Comparison of ENCODE assay signal across 9 mouse cellular contexts in genomic region chr2:167602978-167603377, GRCm38 (mm10). TPM values are rescaled to one million over a fixed set of nuclear protein-coding genes. Genes with fewer than 3 reads are reported as not detected.
DNase-seq lines count a peak whose midpoint lies in the region; TF ChIP-seq lines count a peak whose summit lies in the region.
"Had no signal": no experiment of that assay in that cellular context is flagged by ENCODE, and none has a peak within 500 bp of the region (broad histone marks: within the 10 kb centered on the region; RNA-seq: fewer than 3 reads in every experiment).

No protein-coding gene starts in this region.

- DNase-seq in heart, embryonic 10.5 days (ENCODE audit: low spot score), result no peak
- no peak for DNase-seq in heart, adult 8-10 months (ENCODE audit: low spot score)
- DNase-seq in lung, adult 2 months, result no peak
- no peak for DNase-seq in lung, postnatal 36 days
- peak; percentile 66 for DNase-seq in embryonic facial prominence, embryonic 10.5 days (ENCODE audit: low spot score)
- peak; percentile 82 for DNase-seq in lung, postnatal 10 days
- DNase-seq in cerebellum, postnatal 36 days, result no peak
- no peak for DNase-seq in left cerebral cortex, postnatal 10 days (ENCODE audit: extremely low spot score in 1 of 2, low spot score in 2 of 2)

- H3K4me3 ChIP-seq in heart, embryonic 10.5 days, result no peak overlapping the region
- H3K4me3 ChIP-seq in lung, adult 2 months (replicated peaks; ENCODE audit: extremely low read depth, low read depth, low read length), result no peak overlapping the region
- no peak overlapping the region for H3K4me3 ChIP-seq in embryonic facial prominence, embryonic 10.5 days

- TF ChIP-seq CTCF in lung, adult 2 months (IDR thresholded peaks at IDR 0.05; ENCODE audit: insufficient read depth, low read length), result peak; percentile 48

- intact Hi-C loops in left cerebral cortex, postnatal 10 days (cut with DNase I), result no loop called here

- TF ChIP-seq POLR2A in lung, adult 2 months (IDR thresholded peaks at IDR 0.05; ENCODE audit: borderline replicate concordance, extremely low read depth, low read depth, low read length), result no peak

- 27% methylated on average over 5 of the region's 5 CpGs for WGBS in heart, embryonic 10.5 days
- whole genome bisulfite sequencing in lung, adult 2 months, result 67% methylated on average over 5 of the region's 5 CpGs
- WGBS in embryonic facial prominence, embryonic 10.5 days, result 38% methylated on average over 5 of the region's 5 CpGs

- peaks cover 17% of the 10 kb centered on the region for H3K36me3 ChIP-seq in heart, embryonic 10.5 days
- H3K36me3 ChIP-seq in embryonic facial prominence, embryonic 10.5 days (replicated peaks), result peaks cover 17% of the 10 kb centered on the region

- peaks cover 40% of the 10 kb centered on the region; the same call in 1 of the 2 replicates for H3K27me3 ChIP-seq in heart, embryonic 10.5 days (ENCODE audit: insufficient read depth, poor library complexity, severe bottlenecking)
- peaks cover 11% of the 10 kb centered on the region for H3K27me3 ChIP-seq in embryonic facial prominence, embryonic 10.5 days (replicated peaks; ENCODE audit: low read depth, poor library complexity, severe bottlenecking)

- H3K9me3 ChIP-seq in heart, embryonic 10.5 days, result no peaks in the 10 kb centered on the region
- H3K9me3 ChIP-seq in embryonic facial prominence, embryonic 10.5 days, result no peaks in the 10 kb centered on the region
- H3K9me3 ChIP-seq: G1E had no signal

- H3K4me1 ChIP-seq in heart, embryonic 10.5 days, result peaks cover 47% of the 10 kb centered on the region
- no peaks in the 10 kb centered on the region for H3K4me1 ChIP-seq in lung, adult 2 months (ENCODE audit: control insufficient read depth, insufficient read depth, low read length)
- peaks cover 70% of the 10 kb centered on the region for H3K4me1 ChIP-seq in embryonic facial prominence, embryonic 10.5 days

- 0 out of 2 replicates have a peak overlapping the region, but pooled peaks have one; percentile 23 for H3K27ac ChIP-seq in heart, embryonic 10.5 days
- H3K27ac ChIP-seq in embryonic facial prominence, embryonic 10.5 days (replicated peaks), result peak overlapping the region; percentile 66

RNA-seq across cellular contexts. Expression of gene Ube2v1, which starts 28.9 kb away (rescaled TPM):
- 312 and 332 TPM in 2 replicates for polyA plus RNA-seq in heart, embryonic 10.5 days (2016; fragmentation: Nextera tagmentation; extraction: Ambion mirVana)
- total RNA-seq in heart, adult 8-10 months (2022), result 100 to 1,000 TPM; 120 to 152 (median 139) TPM
- 102 and 135 TPM in 2 replicates for polyA plus RNA-seq in lung, adult 2 months (2012; rRNA removed)
- 384 and 394 TPM in 2 replicates for polyA plus RNA-seq in embryonic facial prominence, embryonic 10.5 days (2016; fragmentation: Nextera tagmentation; extraction: Ambion mirVana)
- total RNA-seq in left cerebral cortex, postnatal 10 days (2021), result 100 to 1,000 TPM; 245 to 255 TPM

RNA-seq across cellular contexts. Expression of gene Gm20431, which starts 58.3 kb away (rescaled TPM):
- 0.36 and 3.9 TPM in 2 replicates for polyA plus RNA-seq in heart, embryonic 10.5 days (2016; fragmentation: Nextera tagmentation; extraction: Ambion mirVana)
- 10 to 100 TPM; 15.3 to 19.4 (median 18.2) TPM for total RNA-seq in heart, adult 8-10 months (2022)
- 11.3 and 11.6 TPM in 2 replicates for polyA plus RNA-seq in lung, adult 2 months (2012; rRNA removed)
- polyA plus RNA-seq in embryonic facial prominence, embryonic 10.5 days (2016; fragmentation: Nextera tagmentation; extraction: Ambion mirVana), result 0.68 and 4.9 TPM in 2 replicates
- 10 to 100 TPM; 47.2 to 47.5 TPM for total RNA-seq in left cerebral cortex, postnatal 10 days (2021)
- polyA plus RNA-seq: G1E had no signal

Comparison
In these comparisons a context has a peak if more than half of its experiments do, and no peak if none do; other contexts are left out.
1. DNase-seq: peak in embryonic facial prominence, embryonic 10.5 days (single experiment) and lung, postnatal 10 days (single experiment); none in heart, embryonic 10.5 days (single experiment), heart, adult 8-10 months (single experiment), lung, adult 2 months (single experiment), lung, postnatal 36 days (single experiment), cerebellum, postnatal 36 days (0 of 2) and left cerebral cortex, postnatal 10 days (0 of 2).